Mouse (Mus musculus) limb, embryonic 12.5 days (tissue): ENCODE results near the gene Vps54. TPM values are rescaled to one million over a fixed set of nuclear protein-coding genes. Genes with fewer than 3 reads are reported as not detected.
"Not testable (repeated sequence)": the region's sequence is repeated elsewhere in the genome, so short reads cannot be mapped to it uniquely, and the experiment has no call there.

Source experiments
- ATAC-seq: fragments of 200-750 bp; cut with Nextera tagmentation; 2 replicates; pipeline ENCODE4 v1.8.0; 2017; ENCODE audit warnings: low read depth, moderate TSS enrichment; ENCODE audit not compliant: insufficient number of reproducible peaks, insufficient read depth, low FRiP score, low TSS enrichment
- H3K27ac ChIP-seq: fragments of 300-500 bp; sonication (generic); 2 replicates; pipeline ENCODE4 v1.5.1; 2016; ENCODE audit warnings: mild to moderate bottlenecking, moderate library complexity
- H3K27me3 ChIP-seq: fragments of 300-500 bp; sonication (generic); 2 replicates; pipeline ENCODE4 v1.6.1; 2016; ENCODE audit warnings: mild to moderate bottlenecking, moderate library complexity
- H3K36me3 ChIP-seq: fragments of 300-500 bp; sonication (generic); 2 replicates; pipeline ENCODE4 v1.6.1; 2016; ENCODE audit warnings: mild to moderate bottlenecking, moderate library complexity
- H3K4me1 ChIP-seq: fragments of 300-500 bp; sonication (generic); replicated peaks from 2 replicates; pipeline ENCODE4 v1.6.1; 2016
- H3K4me2 ChIP-seq: fragments of 300-500 bp; sonication (generic); 2 replicates; pipeline ENCODE4 v1.6.1; 2016; ENCODE audit warnings: mild to moderate bottlenecking, moderate library complexity
- H3K4me3 ChIP-seq: fragments of 300-500 bp; sonication (generic); replicated peaks from 2 replicates; pipeline ENCODE4 v1.5.1; 2016; ENCODE audit warnings: mild to moderate bottlenecking
- H3K9ac ChIP-seq: fragments of 300-500 bp; sonication (generic); replicated peaks from 2 replicates; pipeline ENCODE4 v1.6.1; 2016; ENCODE audit warnings: mild to moderate bottlenecking, moderate library complexity
- H3K9me3 ChIP-seq: fragments of 300-500 bp; sonication (generic); 2 replicates; pipeline ENCODE4 v1.6.1; 2016; ENCODE audit warnings: mild to moderate bottlenecking, moderate library complexity
- WGBS: fragments of 180-500 bp; shearing (Covaris S2); methylation state at CpG from one replicate; pipeline ENCODE4 v1.1.7; 2016; 5-methylcytosine and 5-hydroxymethylcytosine counted together
- polyA plus RNA-seq: library from polyadenylated mRNA; unstranded; fragments of >200 nt; fragmentation: Nextera tagmentation; extraction: Ambion mirVana; gene quantifications from 2 replicates; pipeline ENCODE4 v1.2.1, GENCODE M21; 2016

Gene Vps54
- polyA plus RNA-seq, 1 experiment from 2014 or later, result 16.2 TPM

DNA sequence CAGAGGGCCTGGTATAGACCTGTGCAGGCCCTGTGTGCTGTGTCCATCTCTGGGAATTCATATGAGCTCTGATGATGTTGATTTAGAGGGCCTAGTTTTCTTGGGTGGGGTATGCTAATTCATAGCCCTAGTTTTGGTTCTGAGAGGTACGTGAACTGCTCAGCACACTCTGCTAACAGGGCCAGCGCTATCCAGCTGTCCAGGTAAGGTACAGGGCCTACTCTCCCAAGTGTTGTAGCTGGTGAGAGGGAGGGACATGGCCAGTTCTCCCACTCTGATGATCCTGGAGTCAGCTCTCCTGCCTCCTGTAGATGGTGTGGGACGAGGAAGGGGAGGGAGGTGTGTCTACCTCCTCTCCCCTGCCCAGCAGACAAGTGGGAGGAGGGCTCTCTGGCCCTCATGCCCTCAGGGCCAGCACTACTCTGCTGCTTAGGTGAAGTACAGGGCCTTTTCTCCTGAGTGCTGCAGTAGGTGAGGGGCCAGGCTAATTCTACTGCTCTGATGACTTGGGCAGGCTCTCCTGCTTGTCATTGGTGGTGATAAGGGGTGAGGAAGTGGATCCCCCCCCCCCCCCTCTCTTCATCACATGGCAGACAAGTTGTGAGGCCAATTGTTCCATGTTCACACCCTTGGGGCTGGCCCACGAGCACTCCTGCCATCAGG is 8.3 kb downstream of the Vps54 start:
- H3K27ac ChIP-seq, result no peak overlapping the region
- H3K9ac ChIP-seq, result no peak overlapping the region
- H3K27me3 ChIP-seq, result no peaks in the 10 kb centered on the region
- no peak for ATAC-seq
- no peak overlapping the region for H3K4me3 ChIP-seq
- peaks cover 9% of the 10 kb centered on the region; the same call in 1 of the 2 replicates for H3K36me3 ChIP-seq
- no peak overlapping the region for H3K4me2 ChIP-seq
- H3K4me1 ChIP-seq, result 0 out of 2 replicates have a peak, but pooled peaks cover 1% of the 10 kb centered on the region
- H3K9me3 ChIP-seq, result no peaks in the 10 kb centered on the region
- WGBS, result 73% methylated on average over 4 of the region's 4 CpGs

DNA sequence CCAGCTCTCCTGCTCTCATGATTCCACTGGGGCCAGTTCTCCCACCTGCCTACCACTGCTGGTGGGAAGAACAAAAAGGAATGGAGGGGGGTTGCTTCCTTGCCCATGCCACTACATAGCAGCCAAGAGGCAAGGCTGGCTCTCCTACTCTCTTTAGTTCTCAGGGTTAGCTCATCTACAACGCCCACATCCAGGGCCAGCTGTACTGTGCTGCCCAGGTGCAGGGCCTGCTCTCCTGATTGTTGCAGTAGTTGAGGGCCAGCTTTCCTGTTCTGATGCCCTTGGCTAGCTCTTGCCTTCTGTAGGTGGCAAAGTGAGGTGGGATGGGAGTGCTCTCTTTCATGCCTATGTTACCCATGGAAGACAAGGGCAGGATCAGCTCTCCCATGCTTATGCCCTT is 8.9 kb downstream of the Vps54 start:
- WGBS, result 90% methylated on average over 1 of the region's 1 CpGs
- Histone ChIP-seq H3K27ac (no peak overlapping the region), H3K4me1 (0 out of 2 replicates have a peak, but pooled peaks cover 5% of the 10 kb centered on the region), H3K9ac (no peak overlapping the region), H3K27me3 (no peaks in the 10 kb centered on the region), H3K4me3 (no peak overlapping the region), H3K36me3 (peaks cover 9% of the 10 kb centered on the region; the same call in 1 of the 2 replicates), H3K4me2 (no peak overlapping the region), H3K9me3 (no peaks in the 10 kb centered on the region)
- ATAC-seq, result no peak

DNA sequence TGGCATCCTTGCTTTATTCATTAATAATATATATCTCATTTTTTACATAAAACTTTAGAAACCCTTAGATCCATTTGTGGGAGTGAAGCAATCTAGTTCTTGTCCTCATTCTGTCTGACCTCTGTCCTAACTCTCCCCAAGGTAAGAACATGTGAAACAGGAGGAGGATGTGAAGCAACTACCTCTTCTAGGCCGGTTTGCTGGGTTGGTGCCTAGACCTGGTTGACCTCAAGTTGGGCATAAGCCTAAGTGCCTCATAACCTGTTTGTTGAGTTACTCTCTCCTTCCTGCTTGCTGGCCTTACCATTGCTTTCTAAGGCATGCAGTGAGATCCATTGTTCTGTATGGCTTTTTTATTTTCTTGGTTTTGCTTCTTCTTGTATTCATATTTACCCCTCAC is 11.3 kb downstream of the Vps54 start:
- peaks cover 9% of the 10 kb centered on the region; the same call in 1 of the 2 replicates for H3K36me3 ChIP-seq

GRCm38 (mm10) chr11:21258611-21259010 is 19.5 kb downstream of the Vps54 start:
- H3K36me3 ChIP-seq, H3K27ac ChIP-seq, H3K27me3 ChIP-seq, H3K4me2 ChIP-seq, H3K4me3 ChIP-seq, ATAC-seq, H3K4me1 ChIP-seq, H3K9me3 ChIP-seq, H3K9ac ChIP-seq: not testable (repeated sequence)
- 97% methylated on average over 10 of the region's 10 CpGs for WGBS

More for the DNA sequence above, 11.3 kb downstream of the Vps54 start:
- Histone ChIP-seq H3K4me3 (no peak overlapping the region), H3K9ac (no peak overlapping the region), H3K4me2 (no peak overlapping the region), H3K27ac (no peak overlapping the region), H3K27me3 (no peaks in the 10 kb centered on the region), H3K4me1 (0 out of 2 replicates have a peak, but pooled peaks cover 5% of the 10 kb centered on the region), H3K9me3 (no peaks in the 10 kb centered on the region)
- WGBS, result 90% methylated on average over 1 of the region's 1 CpGs
- ATAC-seq, result no peak

GRCm38 (mm10) chr11:21265423-21265822 is 26.3 kb downstream of the Vps54 start:
- Histone ChIP-seq H3K4me2 (no peak overlapping the region), H3K4me1 (no peaks in the 10 kb centered on the region), H3K9me3 (peaks cover 8% of the 10 kb centered on the region; the same call in 1 of the 2 replicates), H3K27ac (no peak overlapping the region), H3K9ac (no peak overlapping the region), H3K36me3 (peaks cover 39% of the 10 kb centered on the region), H3K4me3 (no peak overlapping the region), H3K27me3 (no peaks in the 10 kb centered on the region)
- ATAC-seq, result no peak
- WGBS, result 93% methylated on average over 3 of the region's 3 CpGs

DNA sequence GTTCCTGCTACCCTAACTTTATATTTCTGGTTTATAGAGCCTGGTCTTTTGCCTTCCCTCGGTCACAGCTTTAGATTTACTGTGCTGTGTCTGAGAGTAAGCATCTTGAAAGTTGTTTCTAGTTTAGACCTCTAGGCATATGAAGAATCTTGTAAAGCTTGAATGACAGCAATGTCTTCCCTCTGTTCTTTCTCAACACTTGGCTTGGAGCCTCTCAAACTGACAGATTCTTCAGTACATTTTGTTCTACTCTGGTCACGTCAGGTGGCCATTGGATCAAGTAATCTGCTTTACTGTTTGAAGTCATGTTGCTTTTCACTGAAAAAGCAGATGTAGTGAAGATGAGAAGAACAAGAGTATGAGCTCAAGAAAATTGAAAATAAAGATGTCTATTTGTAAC is 37.1 kb downstream of the Vps54 start:
- Histone ChIP-seq H3K4me2 (no peak overlapping the region), H3K9ac (no peak overlapping the region), H3K36me3 (peaks cover 28% of the 10 kb centered on the region), H3K27me3 (no peaks in the 10 kb centered on the region), H3K9me3 (no peaks in the 10 kb centered on the region), H3K4me3 (no peak overlapping the region), H3K27ac (no peak overlapping the region), H3K4me1 (no peaks in the 10 kb centered on the region)
- 86% methylated on average over 2 of the region's 2 CpGs for WGBS
- no peak for ATAC-seq

GRCm38 (mm10) chr11:21286391-21286790 is 47.3 kb downstream of the Vps54 start:
- WGBS, result 93% methylated on average over 3 of the region's 3 CpGs
- no peaks in the 10 kb centered on the region for H3K4me1 ChIP-seq
- H3K27ac ChIP-seq, result no peak overlapping the region
- H3K27me3 ChIP-seq, result no peaks in the 10 kb centered on the region
- no peak overlapping the region for H3K9ac ChIP-seq
- H3K4me3 ChIP-seq, result no peak overlapping the region
- ATAC-seq, result no peak
- H3K4me2 ChIP-seq, result no peak overlapping the region
- H3K9me3 ChIP-seq, result no peaks in the 10 kb centered on the region
- H3K36me3 ChIP-seq, result peaks cover 3% of the 10 kb centered on the region; the same call in 1 of the 2 replicates

GRCm38 (mm10) chr11:21288153-21288552 is 49.1 kb downstream of the Vps54 start:
- H3K4me2 ChIP-seq, H3K36me3 ChIP-seq, H3K27ac ChIP-seq, H3K4me3 ChIP-seq, ATAC-seq, H3K9me3 ChIP-seq, H3K9ac ChIP-seq, H3K4me1 ChIP-seq, H3K27me3 ChIP-seq: not testable (repeated sequence)
- WGBS, result 98% methylated on average over 2 of the region's 2 CpGs

DNA sequence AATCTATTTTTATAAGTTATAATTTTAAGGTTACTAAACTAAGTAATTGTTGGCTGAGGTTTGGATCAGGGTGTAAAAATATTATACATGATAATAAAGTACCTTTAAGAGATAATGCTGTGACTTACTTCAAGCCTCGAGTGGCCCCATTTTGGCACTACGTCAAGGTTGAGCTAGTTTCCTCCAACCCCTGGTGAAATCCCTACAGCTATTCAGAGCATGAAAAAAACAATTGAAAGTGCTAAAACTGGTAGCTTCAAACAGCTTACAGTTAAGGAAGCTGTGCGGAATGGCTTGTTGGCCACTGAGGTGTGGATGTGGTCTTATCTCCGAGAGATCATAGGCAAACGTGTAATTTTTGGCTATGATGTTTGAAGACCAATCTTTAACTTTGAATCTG is 56.4 kb downstream of the Vps54 start:
- Histone ChIP-seq H3K27ac (no peak overlapping the region), H3K4me3 (no peak overlapping the region), H3K4me1 (no peaks in the 10 kb centered on the region), H3K36me3 (peaks cover 29% of the 10 kb centered on the region), H3K9me3 (no peaks in the 10 kb centered on the region), H3K27me3 (no peaks in the 10 kb centered on the region), H3K9ac (no peak overlapping the region), H3K4me2 (no peak overlapping the region)
- 98% methylated on average over 5 of the region's 5 CpGs for WGBS
- no peak for ATAC-seq

- Histone ChIP-seq H3K9me3 (no peaks in the 10 kb centered on the region), H3K4me3 (no peak overlapping the region), H3K9ac (no peak overlapping the region), H3K27ac (no peak overlapping the region), H3K4me1 (no peaks in the 10 kb centered on the region), H3K36me3 (peaks cover 56% of the 10 kb centered on the region), H3K27me3 (no peaks in the 10 kb centered on the region), H3K4me2 (no peak overlapping the region)
- 76% methylated on average over 3 of the region's 3 CpGs for WGBS
- ATAC-seq, result no peak
Observed at GRCm38 (mm10) chr11:21303619-21304018, 64.5 kb downstream of the Vps54 start.

DNA sequence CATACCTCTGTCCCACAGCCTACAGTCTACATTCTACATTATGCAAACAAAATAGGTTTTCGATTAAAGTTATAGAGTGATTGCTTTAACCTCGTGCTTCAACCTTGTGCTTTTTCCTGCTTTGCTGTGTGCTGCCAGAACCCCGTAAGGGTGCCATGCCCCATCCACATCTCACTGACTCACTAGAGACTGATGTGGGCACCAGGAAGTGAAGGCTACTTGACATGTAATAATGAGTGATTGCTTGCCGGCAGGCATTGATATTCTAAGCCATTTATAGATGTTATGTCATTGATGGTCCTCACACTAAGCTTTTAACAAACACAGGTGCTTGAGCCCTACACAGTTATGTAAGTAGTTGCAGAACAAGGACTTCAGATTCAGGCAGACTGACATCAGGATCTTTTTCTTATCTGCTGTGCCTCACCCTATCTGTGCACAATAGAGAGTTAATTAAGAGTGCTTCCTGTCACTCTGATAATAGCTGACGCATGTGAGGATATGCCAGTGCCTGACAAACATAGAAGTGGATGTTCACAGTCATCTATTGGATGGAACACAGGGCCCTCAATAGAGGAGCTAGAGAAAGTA is 68.1 kb downstream of the Vps54 start:
- no peaks in the 10 kb centered on the region for H3K4me1 ChIP-seq
- 93% methylated on average over 5 of the region's 5 CpGs for WGBS

DNA sequence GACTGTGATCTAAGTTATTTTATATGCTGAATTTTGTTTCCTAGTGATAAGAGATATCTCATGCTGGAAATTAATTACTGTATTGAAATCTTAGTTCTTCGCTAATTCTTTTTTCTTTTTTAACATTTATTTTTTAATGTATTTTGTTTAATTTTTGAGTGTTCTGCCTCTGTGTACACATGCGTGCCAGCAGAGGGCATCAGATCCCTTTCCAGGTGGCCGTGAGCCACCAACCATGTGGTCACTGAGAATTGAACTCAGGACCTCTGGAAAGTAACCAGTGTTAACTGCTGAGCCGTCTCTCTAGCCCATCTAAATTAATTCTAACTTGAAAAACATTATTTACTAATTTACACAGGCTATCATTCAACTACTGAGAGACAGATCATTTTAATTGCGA is 69.0 kb downstream of the Vps54 start:
- Histone ChIP-seq H3K36me3 (peaks cover 48% of the 10 kb centered on the region), H3K9me3 (no peaks in the 10 kb centered on the region), H3K27me3 (no peaks in the 10 kb centered on the region), H3K27ac (no peak overlapping the region), H3K4me1 (no peaks in the 10 kb centered on the region), H3K9ac (no peak overlapping the region), H3K4me2 (no peak overlapping the region), H3K4me3 (no peak overlapping the region)
- WGBS, result 82% methylated on average over 5 of the region's 5 CpGs
- no peak for ATAC-seq

More for the DNA sequence above, 68.1 kb downstream of the Vps54 start:
- no peaks in the 10 kb centered on the region for H3K27me3 ChIP-seq
- ATAC-seq, result no peak
- H3K36me3 ChIP-seq, result peaks cover 51% of the 10 kb centered on the region
- H3K9me3 ChIP-seq, result no peaks in the 10 kb centered on the region
- H3K27ac ChIP-seq, result no peak overlapping the region
- H3K4me2 ChIP-seq, result no peak overlapping the region
- H3K4me3 ChIP-seq, result no peak overlapping the region
- H3K9ac ChIP-seq, result no peak overlapping the region
